In the genomic region with DNA sequence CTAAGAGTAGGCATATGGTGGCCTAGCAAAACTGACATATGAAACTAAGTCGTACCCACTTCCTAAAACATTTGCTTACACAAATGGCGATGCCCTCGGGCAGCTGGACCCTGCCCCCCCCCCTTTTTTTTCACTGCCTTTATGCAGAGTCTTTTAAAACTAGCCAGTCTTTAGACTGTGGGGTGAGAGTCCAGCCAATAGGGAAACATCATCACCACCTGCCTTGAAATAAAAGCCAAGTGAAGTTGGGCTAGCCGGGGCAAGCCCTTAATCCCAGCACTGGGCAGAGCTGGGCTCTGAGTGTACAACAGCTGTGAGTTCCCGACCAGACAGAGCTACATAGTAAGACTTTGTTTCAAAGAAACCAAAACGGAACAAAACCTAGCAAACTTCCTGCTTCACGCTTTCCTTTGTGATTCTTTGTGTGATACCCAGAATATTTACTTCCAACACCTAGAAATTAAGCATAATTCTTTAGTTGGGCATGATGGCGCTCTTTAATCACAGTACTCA, we compare ENCODE assay signal across 16 mouse cellular contexts. TPM values are rescaled to one million over a fixed set of nuclear protein-coding genes. Genes with fewer than 3 reads are reported as not detected.
DNase-seq lines count a peak whose midpoint lies in the region; ATAC-seq and TF ChIP-seq lines count a peak whose summit lies in the region.
"Had no signal": no experiment of that assay in that cellular context is flagged by ENCODE, and none has a peak within 500 bp of the region (broad histone marks: within the 10 kb centered on the region; RNA-seq: fewer than 3 reads in every experiment).

No protein-coding gene starts in this region.

- H3K4me2 ChIP-seq in neural tube, embryonic 12.5 days (replicated peaks): no peak overlapping the region
- peak overlapping the region; percentile 60; the same call in 1 of the 2 replicates for H3K4me2 ChIP-seq in CH12.LX (ENCODE audit: insufficient read depth, low read depth, poor library complexity, severe bottlenecking)
- no peak overlapping the region for H3K4me2 ChIP-seq in embryonic facial prominence, embryonic 15.5 days (replicated peaks)
- H3K4me2 ChIP-seq: lung, embryonic 14.5 days; midbrain, embryonic 12.5 days had no signal

- no peaks in the 10 kb centered on the region for H3K9me3 ChIP-seq in neural tube, embryonic 12.5 days
- peaks cover 4% of the 10 kb centered on the region for H3K9me3 ChIP-seq in CH12.LX (replicated peaks; ENCODE audit: low read length)
- no peaks in the 10 kb centered on the region for H3K9me3 ChIP-seq in embryonic facial prominence, embryonic 15.5 days (replicated peaks)
- H3K9me3 ChIP-seq: G1E; heart, embryonic 10.5 days; hindbrain, embryonic 10.5 days; midbrain, embryonic 12.5 days had no signal

- H3K9ac ChIP-seq in neural tube, embryonic 12.5 days: no peak overlapping the region
- peak overlapping the region; percentile 14 for H3K9ac ChIP-seq in CH12.LX (ENCODE audit: insufficient read depth, low read depth)
- H3K9ac ChIP-seq in embryonic facial prominence, embryonic 15.5 days: no peak overlapping the region
- H3K9ac ChIP-seq: lung, embryonic 14.5 days; midbrain, embryonic 12.5 days had no signal

- no peak for TF ChIP-seq CTCF in CH12.LX (conservative IDR thresholded peaks at IDR 0.05 in 1 of 2, IDR thresholded peaks at IDR 0.05 in 1 of 2; ENCODE audit: low read depth in 2 of 2, low read length in 2 of 2)

- WGBS in neural tube, embryonic 12.5 days: 73% methylated on average over 8 of the region's 8 CpGs
- 75% methylated on average over 8 of the region's 8 CpGs for WGBS in embryonic facial prominence, embryonic 15.5 days

- dilution Hi-C loops in CH12.LX (cut with MboI; ENCODE audit: extremely low pct_ligation_motif_present, extremely low pct_unique_long_range_greater_than_20kb, low sequenced_read_pairs): no loop called here

- H3K36me3 ChIP-seq in neural tube, embryonic 12.5 days: no peaks in the 10 kb centered on the region; the same call in 1 of the 2 replicates
- H3K36me3 ChIP-seq in CH12.LX (replicated peaks in 1 of 2; ENCODE audit: control insufficient read depth in 1 of 2, insufficient read depth in 1 of 2, low read length in 1 of 2): peaks cover 7 to 34% of the 10 kb centered on the region in 2 experiments
- H3K36me3 ChIP-seq in embryonic facial prominence, embryonic 15.5 days: peaks cover 7% of the 10 kb centered on the region; the same call in 1 of the 2 replicates

- H3K4me3 ChIP-seq in neural tube, embryonic 12.5 days: no peak overlapping the region
- no peak overlapping the region for H3K4me3 ChIP-seq in CH12.LX (replicated peaks in 1 of 3; ENCODE audit: low read depth in 2 of 3, low read length in 2 of 3, poor library complexity in 1 of 3)
- H3K4me3 ChIP-seq in embryonic facial prominence, embryonic 15.5 days (replicated peaks): no peak overlapping the region
- H3K4me3 ChIP-seq: heart, embryonic 10.5 days; hindbrain, embryonic 10.5 days; midbrain, embryonic 12.5 days had no signal

- TF ChIP-seq EP300 in CH12.LX (IDR thresholded peaks at IDR 0.05; ENCODE audit: low read length): peak; percentile 80

- TF ChIP-seq POLR2A in CH12.LX (IDR thresholded peaks at IDR 0.05; ENCODE audit: low read depth, low read length): peak; percentile 82

- TF ChIP-seq RAD21 in CH12.LX (IDR thresholded peaks at IDR 0.05; ENCODE audit: low read depth, low read length): no peak

- DNase-seq in neural tube, embryonic 10.5 days (ENCODE audit: extremely low spot score, low spot score): no peak
- peak; percentile 85 for DNase-seq in CH12.LX (ENCODE audit: extremely low read depth)
- DNase-seq in thymus, postnatal 14 days: peak; percentile 37
- DNase-seq in frontal cortex, postnatal 10 days (ENCODE audit: low spot score in 2 of 2): no peak
- DNase-seq in kidney, postnatal 4 days: no peak
- DNase-seq: cerebellum, postnatal 25 days; kidney, adult 8-10 months; left cerebral cortex, postnatal 4 days; lung, embryonic 14.5 days; right cerebral cortex, postnatal 14 days had no signal

- H3K79me2 ChIP-seq in CH12.LX (replicated peaks; ENCODE audit: control insufficient read depth, extremely low read depth, insufficient read depth, poor library complexity, severe bottlenecking): peaks cover 22% of the 10 kb centered on the region

- H3K27ac ChIP-seq in neural tube, embryonic 12.5 days: no peak overlapping the region
- peak overlapping the region; percentile 90 for H3K27ac ChIP-seq in CH12.LX (ENCODE audit: insufficient read depth, low read depth)
- no peak overlapping the region for H3K27ac ChIP-seq in embryonic facial prominence, embryonic 15.5 days (replicated peaks)
- H3K27ac ChIP-seq: heart, embryonic 10.5 days; hindbrain, embryonic 10.5 days; midbrain, embryonic 12.5 days had no signal

- in situ Hi-C loops in CH12.LX (cut with MboI; ENCODE audit: low pct_ligation_motif_present, low pct_unique_long_range_greater_than_20kb, low sequenced_read_pairs): no loop called here

- H3K4me1 ChIP-seq in neural tube, embryonic 12.5 days: no peaks in the 10 kb centered on the region
- peaks cover 0 to 33% of the 10 kb centered on the region in 2 experiments; a peak in 2 of 4 replicates for H3K4me1 ChIP-seq in CH12.LX (ENCODE audit: control insufficient read depth in 1 of 2, insufficient read depth in 2 of 2)
- no peaks in the 10 kb centered on the region for H3K4me1 ChIP-seq in embryonic facial prominence, embryonic 15.5 days
- H3K4me1 ChIP-seq: midbrain, embryonic 12.5 days had no signal

- H3K27me3 ChIP-seq in neural tube, embryonic 12.5 days (replicated peaks): no peaks in the 10 kb centered on the region
- H3K27me3 ChIP-seq in CH12.LX (replicated peaks): no peaks in the 10 kb centered on the region
- H3K27me3 ChIP-seq in embryonic facial prominence, embryonic 15.5 days: no peaks in the 10 kb centered on the region
- H3K27me3 ChIP-seq: midbrain, embryonic 12.5 days had no signal

- ATAC-seq in neural tube, embryonic 12.5 days (ENCODE audit: low FRiP score, low read depth): 0 out of 2 replicates have a peak, but pooled peaks have one; percentile 41
- peak; percentile 47; the same call in 1 of the 2 replicates for ATAC-seq in embryonic facial prominence, embryonic 15.5 days (ENCODE audit: insufficient number of reproducible peaks, low FRiP score, low TSS enrichment, low read depth)

TF ChIP-seq in CH12.LX, 34 proteins besides CTCF, POLR2A, EP300 and RAD21 (continues in another document):
- TF ChIP-seq E2F4 (IDR thresholded peaks at IDR 0.05; ENCODE audit: insufficient replicate concordance, low read depth, low read length) (no peak), NELFE (IDR thresholded peaks at IDR 0.05; ENCODE audit: low read depth, low read length) (peak; percentile 62), POLR2AphosphoS2 (IDR thresholded peaks at IDR 0.05; ENCODE audit: low read depth, low read length) (peak; percentile 57; the same call in 1 of the 2 replicates), USF2 (conservative IDR thresholded peaks at IDR 0.05; ENCODE audit: low read depth, low read length) (no peak), NRF1 (IDR thresholded peaks at IDR 0.05; ENCODE audit: low read depth, low read length) (no peak), ELF1 (IDR thresholded peaks at IDR 0.05; ENCODE audit: low read depth, low read length) (peak; percentile 60), ZMIZ1 (IDR thresholded peaks at IDR 0.05; ENCODE audit: low read depth, low read length) (0 out of 2 replicates have a peak, but pooled peaks have one; percentile 8), MAFK (IDR thresholded peaks at IDR 0.05; ENCODE audit: insufficient replicate concordance, low read length) (no peak), HCFC1 (IDR thresholded peaks at IDR 0.05; ENCODE audit: low read depth, low read length) (peak; percentile 26; the same call in 1 of the 2 replicates), TCF12 (IDR thresholded peaks at IDR 0.05; ENCODE audit: low read depth, low read length) (peak; percentile 77; the same call in 1 of the 2 replicates), RCOR1 (conservative IDR thresholded peaks at IDR 0.05; ENCODE audit: low read depth, low read length) (no peak), GABPA (IDR thresholded peaks at IDR 0.05; ENCODE audit: insufficient replicate concordance, low read depth, low read length) (no peak), UBTF (IDR thresholded peaks at IDR 0.05; ENCODE audit: low read depth, low read length) (no peak), CHD1 (IDR thresholded peaks at IDR 0.05; ENCODE audit: low read depth, low read length) (0 out of 2 replicates have a peak, but pooled peaks have one; percentile 22), IRF4 (IDR thresholded peaks at IDR 0.05; ENCODE audit: low read depth, low read length) (peak; percentile 86), BHLHE40 (IDR thresholded peaks at IDR 0.05; ENCODE audit: low read depth, low read length) (0 out of 2 replicates have a peak, but pooled peaks have one; percentile 49), ETS1 (conservative IDR thresholded peaks at IDR 0.05; ENCODE audit: low read depth, low read length) (peak; percentile 38; the same call in 1 of the 2 replicates), SMC3 (IDR thresholded peaks at IDR 0.05; ENCODE audit: low read depth, low read length) (no peak), KAT2A (IDR thresholded peaks at IDR 0.05; ENCODE audit: insufficient replicate concordance, low read length) (no peak), TBP (conservative IDR thresholded peaks at IDR 0.05; ENCODE audit: low read depth, low read length) (peak; percentile 87), SIN3A (IDR thresholded peaks at IDR 0.05; ENCODE audit: low read length) (peak; percentile 81), MAX (IDR thresholded peaks at IDR 0.05; ENCODE audit: low read length) (peak; percentile 27), ZC3H11A (IDR thresholded peaks at IDR 0.05; ENCODE audit: low read depth, low read length) (no peak), ZKSCAN1 (IDR thresholded peaks at IDR 0.05; ENCODE audit: borderline replicate concordance, low read depth, low read length) (no peak), CHD2 (IDR thresholded peaks at IDR 0.05; ENCODE audit: low read length) (peak; percentile 70; the same call in 1 of the 2 replicates), MEF2A (IDR thresholded peaks at IDR 0.05; ENCODE audit: borderline replicate concordance, low read depth, low read length) (no peak)

RNA-seq across cellular contexts. Expression of a gene that starts 9.1 kb away (rescaled TPM):
- 8.3 and 8.6 TPM in 2 replicates for polyA plus RNA-seq in neural tube, embryonic 12.5 days (2016; fragmentation: Nextera tagmentation; extraction: Ambion mirVana)
- 17.3 and 20.5 TPM in 2 replicates for total RNA-seq in CH12.LX (2012; rRNA removed)
- total RNA-seq in CH12.LX (2014; rRNA removed): 43.9 and 45.0 TPM in 2 replicates
- polyA plus RNA-seq in CH12.LX (2012; ENCODE audit: insufficient read length, low read depth): 17.5 and 23.6 TPM in 2 replicates
- polyA plus RNA-seq in embryonic facial prominence, embryonic 15.5 days (2015; fragmentation: Nextera tagmentation; extraction: Ambion mirVana): 29.0 and 30.4 TPM in 2 replicates

RNA-seq across cellular contexts. Expression of a gene that starts 57.1 kb away (rescaled TPM):
- 7.0 and 8.3 TPM in 2 replicates for polyA plus RNA-seq in neural tube, embryonic 12.5 days (2016; fragmentation: Nextera tagmentation; extraction: Ambion mirVana)
- total RNA-seq in CH12.LX (2012; rRNA removed): 19.0 and 27.6 TPM in 2 replicates
- total RNA-seq in CH12.LX (2014; rRNA removed): 29.2 and 33.0 TPM in 2 replicates
- polyA plus RNA-seq in CH12.LX (2012; ENCODE audit: insufficient read length, low read depth): 10.2 and 15.3 TPM in 2 replicates
- 11.6 and 13.4 TPM in 2 replicates for polyA plus RNA-seq in embryonic facial prominence, embryonic 15.5 days (2015; fragmentation: Nextera tagmentation; extraction: Ambion mirVana)

Comparison
In these comparisons a context has a peak if more than half of its experiments do, and no peak if none do; other contexts are left out.
1. DNase-seq: peak in CH12.LX (single experiment) and thymus, postnatal 14 days (single experiment); none in neural tube, embryonic 10.5 days (single experiment), frontal cortex, postnatal 10 days (0 of 2) and kidney, postnatal 4 days (0 of 2).